In the genomic region with DNA sequence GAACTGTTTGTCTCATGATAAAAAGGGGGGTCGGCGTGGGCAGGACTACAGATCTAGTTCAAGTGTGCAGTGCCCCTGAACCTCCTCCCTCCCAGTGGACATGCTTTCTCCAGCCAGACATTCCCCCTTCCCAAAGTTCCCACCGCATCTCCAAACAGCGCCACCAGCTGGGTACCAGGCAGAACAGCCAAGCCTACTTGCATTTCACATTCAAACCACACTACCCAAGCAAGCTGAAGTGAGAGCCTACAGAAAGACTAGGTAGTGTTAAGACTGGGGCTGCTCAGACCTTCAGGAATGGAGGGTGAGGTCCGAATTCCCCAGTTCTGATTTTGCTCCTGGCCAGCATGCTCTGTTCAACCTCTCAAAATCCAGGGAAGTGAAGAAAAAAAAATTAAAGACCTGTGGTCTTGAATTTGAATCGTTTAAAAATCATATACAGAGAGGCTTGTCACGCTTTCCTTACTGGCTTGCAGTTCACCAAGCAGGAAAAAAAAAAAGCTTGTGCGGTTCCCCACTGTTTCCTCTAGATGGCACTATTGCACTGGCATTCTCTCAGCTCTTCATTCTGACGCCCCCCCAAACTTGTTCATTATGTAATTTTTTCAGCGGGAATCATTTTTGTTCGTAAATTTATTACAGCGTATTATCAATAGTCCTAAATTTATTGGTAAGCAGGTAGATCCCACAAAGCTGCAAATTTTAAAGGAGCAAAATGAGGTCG, we compare ENCODE assay signal across 8 mouse cellular contexts.
DNase-seq lines count a peak whose midpoint lies in the region; ATAC-seq and TF ChIP-seq lines count a peak whose summit lies in the region.

No protein-coding gene starts in this region.

- no peaks in the 10 kb centered on the region for H3K9me3 ChIP-seq in neural tube, embryonic 14.5 days (ENCODE audit: control insufficient read depth, low read length)

- DNase-seq in gastrocnemius, adult 2 months: no peak
- DNase-seq in gastrocnemius, postnatal 14 days: no peak
- DNase-seq in MN1 (ENCODE audit: low spot score): peak; percentile 55
- DNase-seq in embryo, embryonic 9.5 days (ENCODE audit: extremely low spot score): peak; percentile 39
- peak; percentile 23 to 52 for DNase-seq in left cerebral cortex, postnatal 36 days (ENCODE audit: low spot score in 2 of 2)
- DNase-seq in spleen, postnatal 36 days (ENCODE audit: low spot score in 2 of 2): no peak

- WGBS in neural tube, embryonic 14.5 days: 22% methylated on average over 13 of the region's 13 CpGs

- H3K4me3 ChIP-seq in gastrocnemius, adult 2 months: peak overlapping the region; percentile 55
- peak overlapping the region; percentile 15; the same call in 1 of the 2 replicates for H3K4me3 ChIP-seq in neural tube, embryonic 14.5 days (ENCODE audit: low read depth, low read length)

- H3K27me3 ChIP-seq in neural tube, embryonic 14.5 days (ENCODE audit: control insufficient read depth, insufficient read depth, low read length): no peaks in the 10 kb centered on the region

- no peaks in the 10 kb centered on the region for H3K36me3 ChIP-seq in neural tube, embryonic 14.5 days (ENCODE audit: control insufficient read depth, insufficient read depth, low read length)

- peaks cover 12% of the 10 kb centered on the region for H3K4me1 ChIP-seq in neural tube, embryonic 14.5 days (ENCODE audit: control insufficient read depth, insufficient read depth, low read length)

- peak overlapping the region; percentile 41 for H3K4me2 ChIP-seq in neural tube, embryonic 14.5 days (ENCODE audit: low read depth, low read length)

- H3K9ac ChIP-seq in neural tube, embryonic 14.5 days (replicated peaks; ENCODE audit: low read depth, low read length): 0 out of 2 replicates have a peak overlapping the region, but pooled peaks have one; percentile 12

- peak; percentile 85 for TF ChIP-seq CTCF in gastrocnemius, adult 2 months (IDR thresholded peaks at IDR 0.05)

- intact Hi-C loops in gastrocnemius, adult 2 months (cut with DNase I): no loop called here
- intact Hi-C loops in gastrocnemius, postnatal 14 days (cut with DNase I; ENCODE audit: low total_unique reads): no loop called here
- intact Hi-C loops in left cerebral cortex, postnatal 36 days (cut with DNase I): no loop called here

- H3K27ac ChIP-seq in gastrocnemius, adult 2 months: no peak overlapping the region
- H3K27ac ChIP-seq in neural tube, embryonic 14.5 days (ENCODE audit: low read depth, low read length): 0 out of 2 replicates have a peak overlapping the region, but pooled peaks have one; percentile 25

- peak; percentile 67; a peak in 2 of 4 replicates for ATAC-seq in hematopoietic stem cell, adult 5-6 weeks (replicated peaks in 1 of 2; ENCODE audit: insufficient read depth in 1 of 2, low FRiP score in 2 of 2, low TSS enrichment in 1 of 2, low read depth in 1 of 2, poor library complexity in 2 of 2, severe bottlenecking in 2 of 2)
- peak; percentile 39; the same call in 1 of the 2 replicates for ATAC-seq in neural tube, embryonic 14.5 days (ENCODE audit: low read depth)

Comparison
In these comparisons a context has a peak if more than half of its experiments do, and no peak if none do; other contexts are left out.
1. DNase-seq: peak in MN1 (single experiment), embryo, embryonic 9.5 days (single experiment) and left cerebral cortex, postnatal 36 days (2 of 2); none in gastrocnemius, adult 2 months (single experiment), gastrocnemius, postnatal 14 days (single experiment) and spleen, postnatal 36 days (0 of 2).